Mouse (Mus musculus): ENCODE data around the gene Gm7233. TPM values are rescaled to one million over a fixed set of nuclear protein-coding genes. Genes with fewer than 3 reads are reported as not detected.
"Not testable (repeated sequence)": the region's sequence is repeated elsewhere in the genome, so short reads cannot be mapped to it uniquely, and the experiment has no call there.

Gene Gm7233
- not detected for total RNA-seq (2021)
- long read RNA-seq, experiment 1: 0 reads
- long read RNA-seq, experiment 2: 0 reads

DNA sequence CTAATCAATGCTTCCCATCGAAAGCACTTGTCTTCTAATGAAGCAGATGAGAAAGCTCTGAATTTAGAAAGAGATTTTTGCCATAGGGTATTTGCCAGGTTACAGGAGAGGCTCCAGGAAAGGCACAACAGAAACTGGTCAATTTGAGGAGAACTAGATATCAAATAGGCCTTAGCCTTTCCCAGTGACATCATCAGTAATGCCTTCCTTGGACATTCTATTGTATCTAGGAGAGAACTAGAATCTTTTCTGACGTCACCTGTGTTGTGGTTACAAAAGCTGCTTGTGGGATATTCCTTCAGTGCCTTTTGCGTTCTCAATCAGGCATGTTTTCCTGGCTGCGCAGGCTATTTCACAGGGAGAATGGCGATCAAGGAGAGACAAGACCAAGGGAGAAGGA lies at the start of gene Gm7233:
TSS of gene Gm7233 (plus strand) at position 301 of the 400 bp plus-strand sequence.
- DNase-seq (ENCODE audit: low spot score in 2 of 2): not testable (repeated sequence)

DNA sequence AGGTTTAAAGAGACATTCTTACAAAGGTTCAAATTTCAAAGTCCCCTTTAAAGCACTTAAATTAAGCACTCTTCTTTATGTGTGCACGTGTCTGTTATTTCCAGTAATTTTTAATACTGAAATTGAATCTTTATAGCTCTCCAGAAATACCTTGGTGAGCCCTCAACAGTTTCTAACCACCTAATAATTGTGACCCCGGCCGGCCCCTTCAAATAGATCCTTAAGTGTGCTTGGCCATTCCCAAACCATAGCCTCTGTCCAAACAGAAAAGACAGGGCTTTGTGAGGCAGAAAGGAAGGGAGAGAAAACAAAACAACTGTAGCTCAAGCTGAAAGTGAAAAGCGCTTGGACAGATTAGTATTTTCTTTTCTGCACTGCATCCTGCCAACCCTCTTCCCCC lies 12.5 kb upstream of the Gm7233 start:
- not testable (repeated sequence) for DNase-seq (ENCODE audit: low spot score in 2 of 2)

DNA sequence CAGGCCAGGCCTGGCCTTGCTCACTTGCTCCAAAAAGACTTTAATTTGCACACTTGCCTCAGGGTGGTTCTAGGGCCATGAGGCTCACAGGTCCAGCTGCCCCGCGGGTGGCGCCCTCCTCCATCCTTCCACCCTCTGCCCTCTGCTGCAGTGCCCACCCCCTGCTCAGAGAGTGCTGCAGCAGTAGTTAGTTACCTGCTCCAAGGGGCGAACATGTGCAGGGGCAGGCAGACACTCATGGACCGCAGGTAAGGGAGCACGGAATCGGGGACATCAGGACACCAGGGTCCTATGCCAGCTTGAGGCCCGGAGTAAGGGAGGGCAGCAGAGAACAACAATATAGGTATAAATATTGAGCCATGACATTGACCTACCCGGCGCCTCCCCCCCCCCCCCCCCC lies 11.7 kb upstream of the Gm7233 start:
- not testable (repeated sequence) for DNase-seq (ENCODE audit: low spot score in 2 of 2)

DNA sequence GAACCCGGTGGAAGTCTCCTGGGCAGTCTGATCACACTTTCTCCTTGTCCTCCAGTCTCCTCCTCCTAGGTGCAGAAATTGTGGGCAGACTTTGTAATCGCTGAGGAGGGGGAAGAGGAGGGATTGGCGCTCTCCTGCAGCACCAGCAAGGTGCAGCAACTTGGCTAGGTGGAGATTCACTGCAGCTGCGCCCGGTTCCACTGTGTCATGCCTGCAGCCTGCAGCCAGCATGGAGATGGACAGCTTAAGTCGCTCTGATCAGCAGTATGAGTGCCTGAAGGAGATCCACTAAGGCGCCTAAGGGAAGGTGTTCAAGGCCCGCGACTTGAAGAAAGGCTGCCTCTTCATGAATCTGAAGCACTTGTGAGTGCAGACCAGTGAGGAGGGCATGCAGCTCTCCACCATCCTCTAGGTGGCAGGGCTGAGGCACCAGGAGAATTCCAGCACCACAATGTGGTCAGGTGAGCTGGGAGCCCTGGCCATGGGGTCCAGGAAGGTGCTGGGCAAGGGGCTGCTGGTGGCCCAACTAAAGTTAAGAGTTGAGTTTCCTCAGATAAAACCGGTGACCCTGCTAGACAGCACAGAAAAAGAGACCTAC lies 11.0 kb upstream of the Gm7233 start:
- DNase-seq (ENCODE audit: low spot score in 2 of 2): not testable (repeated sequence)

DNA sequence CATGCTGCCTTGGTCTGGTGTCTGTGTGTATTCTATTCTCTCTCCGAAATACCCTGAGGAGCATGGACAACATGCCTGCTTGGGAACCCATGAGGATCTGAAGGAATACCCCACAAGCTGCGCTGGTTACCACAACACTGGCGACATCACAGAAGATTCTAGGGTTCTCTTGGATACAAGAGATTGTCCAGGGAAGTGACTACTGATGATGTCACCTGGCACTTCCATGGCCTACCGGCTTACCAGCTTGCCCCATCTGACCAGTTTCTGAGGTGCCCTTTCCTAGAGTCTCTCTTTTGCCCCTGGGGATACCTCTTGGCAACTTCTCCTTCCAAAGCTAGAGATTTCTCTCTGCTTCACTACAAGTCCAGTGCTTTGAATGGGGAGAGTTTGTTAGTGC lies 55.5 kb downstream of the Gm7233 start, which contains the start of gene Gm8122:
TSS of gene Gm8122 (minus strand) at position 101 of the 400 bp plus-strand sequence.
- not testable (repeated sequence) for DNase-seq (ENCODE audit: low spot score in 2 of 2)

Other genes starting within 250 kb of the Gm7233 start
- not detected for gene Gm8082, start 186.2 kb upstream of the Gm7233 start, total RNA-seq (2021)
- gene Gm10376, start 164.2 kb upstream of the Gm7233 start, total RNA-seq (2021): not detected
- gene Gm8094, start 103.2 kb upstream of the Gm7233 start, total RNA-seq (2021): not detected
- gene Gm8104, start 79.3 kb upstream of the Gm7233 start, total RNA-seq (2021): under 1 TPM in 1 of 2 experiments, not detected in 1; 0.17 TPM
- not detected for gene Gm8122, start 55.4 kb downstream of the Gm7233 start, total RNA-seq (2021)
- gene Gm8126, start 78.8 kb downstream of the Gm7233 start, total RNA-seq (2021): under 1 TPM in 1 of 2 experiments, not detected in 1; 0.20 TPM
- gene Gm9732, start 95.2 kb downstream of the Gm7233 start, total RNA-seq (2021): not detected
- not detected for gene Gm8127, start 114.0 kb downstream of the Gm7233 start, total RNA-seq (2021)
- gene 1700001F09Rik, start 167.9 kb downstream of the Gm7233 start, total RNA-seq (2021): not detected
- gene Gm8138, start 236.5 kb downstream of the Gm7233 start, total RNA-seq (2021): not detected

Data from adrenal gland, postnatal 4 days (tissue).